Mouse (Mus musculus): ENCODE results near the gene Camsap2.

The Camsap2 gene

DNA sequence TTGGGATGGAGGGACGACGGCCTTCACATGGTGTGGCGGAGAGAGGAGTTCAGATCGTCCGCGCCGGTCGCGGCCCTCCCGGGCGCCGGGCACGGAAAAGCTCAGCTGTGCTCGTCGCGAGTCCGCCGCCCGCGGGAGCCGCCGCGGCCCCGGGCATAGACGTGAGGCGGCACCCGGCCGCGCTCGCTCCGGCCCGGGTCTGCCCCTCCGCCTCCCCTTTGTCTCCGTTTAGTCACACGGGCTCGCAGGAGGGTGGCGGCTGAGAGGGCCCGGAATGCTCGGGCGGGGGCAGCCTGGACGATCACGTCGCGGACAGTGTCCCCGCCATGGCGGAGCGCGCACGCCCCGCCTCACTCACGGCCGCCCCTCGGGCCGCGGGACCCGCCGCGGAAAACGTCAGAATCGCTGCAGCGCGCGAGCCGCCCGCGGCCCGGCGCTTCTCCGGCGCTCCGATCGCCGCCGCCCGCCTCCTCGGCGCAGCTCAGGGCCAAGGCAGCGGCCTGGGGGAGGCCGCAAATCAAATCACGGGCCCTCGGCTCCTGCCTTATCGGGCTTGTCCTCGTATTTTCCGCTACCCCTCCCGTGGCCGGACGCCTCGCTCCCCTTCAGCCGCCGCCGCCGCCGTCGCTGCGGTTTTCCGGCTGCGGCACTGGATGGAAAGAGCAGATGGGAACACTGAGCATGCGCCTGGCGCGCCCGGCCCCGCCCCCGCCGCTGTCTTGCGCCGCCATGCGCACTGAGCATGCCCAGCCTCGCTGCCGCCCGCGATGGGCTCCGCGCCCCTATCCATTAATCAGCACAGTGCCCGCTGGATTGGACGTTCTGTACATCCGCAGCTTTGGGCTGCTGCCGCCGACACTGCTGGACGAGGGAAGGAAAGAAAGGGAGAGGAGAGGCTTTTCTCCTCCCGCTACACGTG is at the start of gene Camsap2:
Camsap2 (minus strand) TSS at position 651 of the 919 bp plus-strand sequence.
- peak; percentile 98 for DNase-seq

DNA sequence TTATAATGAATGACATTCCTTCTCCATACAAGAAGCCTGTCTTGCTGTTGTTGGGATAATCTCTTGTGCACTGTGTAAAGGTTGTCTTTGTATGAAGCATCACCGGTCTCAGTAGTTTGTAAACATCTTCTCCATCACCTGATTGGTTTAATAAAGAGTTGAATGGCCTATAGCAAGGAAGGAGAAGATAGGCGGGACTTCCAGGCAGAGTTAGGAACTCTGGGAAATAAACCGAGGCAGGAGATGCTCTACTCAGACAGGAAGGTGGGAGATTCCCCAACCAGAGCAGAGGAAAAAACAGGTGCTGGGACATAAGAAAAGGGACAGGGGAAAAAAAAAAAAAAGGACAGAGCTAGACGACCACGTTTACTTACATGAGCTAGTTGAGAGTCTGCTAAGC is 49.2 kb upstream of the Camsap2 start:
- no peak for DNase-seq

DNA sequence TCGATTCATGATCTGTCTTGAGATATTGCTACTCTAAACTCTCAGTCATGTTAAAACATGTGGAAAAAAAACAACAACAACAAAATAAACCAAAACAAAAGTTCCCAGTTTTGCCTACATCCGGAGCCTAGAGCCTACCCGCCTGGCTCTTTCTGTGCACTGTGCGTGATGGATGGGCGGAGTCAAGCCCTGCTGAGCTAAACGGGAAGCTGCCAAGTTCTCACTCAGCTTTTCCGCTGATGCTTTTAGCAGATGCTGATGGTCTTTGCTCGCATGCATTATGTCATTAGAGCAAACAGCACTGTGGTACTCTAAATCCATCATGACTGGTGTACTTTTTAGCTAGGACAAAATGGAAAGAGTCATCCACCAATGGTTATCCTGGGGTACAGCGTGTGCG is 48.6 kb upstream of the Camsap2 start:
- peak; percentile 54 to 69 for DNase-seq

- no peak for DNase-seq
These were observed 41.0 kb upstream of the Camsap2 start for GRCm38 (mm10) chr1:136386914-136387313.

DNA sequence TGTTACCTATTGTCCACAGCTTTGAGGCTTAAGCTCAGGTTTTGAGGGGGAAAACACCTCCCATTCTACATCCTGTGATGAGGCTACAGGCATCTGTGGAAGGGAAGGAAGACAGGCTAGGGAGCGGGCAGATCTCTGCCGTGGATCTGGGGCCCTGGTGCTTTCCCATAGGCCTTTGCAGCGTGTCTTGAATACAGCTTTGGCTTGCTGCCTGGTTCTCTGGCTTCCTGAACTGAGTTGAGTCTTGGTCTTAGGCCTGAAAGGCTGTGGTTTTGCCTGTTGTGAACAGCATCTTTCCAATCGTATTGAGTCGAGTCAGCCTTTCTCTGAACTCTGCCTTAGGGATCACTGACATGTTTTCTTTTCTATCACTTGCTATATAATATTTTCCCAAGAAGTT is 35.7 kb upstream of the Camsap2 start:
- peak; percentile 56 to 67 for DNase-seq

GRCm38 (mm10) chr1:136381169-136381568 is 35.3 kb upstream of the Camsap2 start:
- peak; percentile 54 to 76 for DNase-seq

DNA sequence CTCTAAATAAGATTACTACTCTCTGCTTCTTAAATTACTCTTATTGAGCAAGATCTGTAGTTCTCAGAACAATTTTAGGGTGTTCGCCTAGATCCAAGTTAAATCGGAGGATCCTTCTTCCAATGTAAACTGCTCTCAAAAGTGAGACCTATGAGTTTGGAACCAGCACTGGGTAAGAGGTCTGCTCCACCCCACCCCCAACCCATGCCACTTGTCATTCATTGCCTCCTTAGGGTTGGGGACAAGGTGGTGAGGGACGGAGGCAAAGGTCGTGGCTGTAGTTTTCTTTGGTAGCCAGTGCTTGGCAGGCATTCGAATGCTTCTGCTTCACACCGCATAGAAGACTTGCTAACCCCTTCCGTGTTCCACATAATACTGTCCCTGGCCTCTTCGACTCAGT is 34.7 kb upstream of the Camsap2 start:
- no peak for DNase-seq

DNA sequence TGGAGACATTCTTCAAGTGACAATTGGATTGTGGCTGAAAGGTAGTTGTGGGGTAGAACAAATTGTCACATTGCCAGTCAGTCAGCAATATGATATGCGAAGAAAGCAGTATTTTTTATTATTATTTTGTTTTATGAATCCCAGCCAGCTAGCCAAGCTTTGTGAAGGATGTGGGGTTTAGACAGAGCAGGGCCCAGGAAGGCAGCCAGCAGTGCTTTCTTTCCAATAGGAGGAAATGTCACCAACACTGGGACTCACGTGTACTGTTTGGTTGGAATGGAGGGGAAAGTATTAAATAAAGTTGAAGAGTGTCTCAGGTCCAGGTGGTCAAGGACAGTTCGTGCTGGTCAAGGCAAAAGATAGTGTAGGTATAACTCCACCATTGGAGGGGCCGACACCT is 34.3 kb upstream of the Camsap2 start:
- DNase-seq: no peak

DNA sequence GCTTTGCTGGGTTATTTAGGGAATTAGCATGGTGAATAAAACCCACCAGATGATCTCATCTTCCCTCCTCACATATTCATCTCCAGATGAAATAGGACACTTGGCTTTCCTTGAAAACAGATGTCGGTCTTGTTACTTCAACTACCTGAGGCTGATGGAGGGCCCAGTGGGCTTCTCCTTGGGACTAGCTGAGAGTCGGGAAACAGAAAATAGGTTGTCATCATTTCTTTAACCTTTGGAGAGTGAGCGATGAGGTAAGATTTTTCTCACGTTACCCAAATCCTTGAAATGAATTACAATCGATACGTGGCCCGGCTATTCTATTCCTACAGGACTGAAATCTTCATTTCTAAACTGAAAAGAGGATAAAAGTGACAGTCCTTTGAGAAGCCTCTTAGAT is 33.4 kb upstream of the Camsap2 start:
- DNase-seq: no peak

- DNase-seq: no peak
These were observed 20.1 kb upstream of the Camsap2 start for GRCm38 (mm10) chr1:136365986-136366385.

DNA sequence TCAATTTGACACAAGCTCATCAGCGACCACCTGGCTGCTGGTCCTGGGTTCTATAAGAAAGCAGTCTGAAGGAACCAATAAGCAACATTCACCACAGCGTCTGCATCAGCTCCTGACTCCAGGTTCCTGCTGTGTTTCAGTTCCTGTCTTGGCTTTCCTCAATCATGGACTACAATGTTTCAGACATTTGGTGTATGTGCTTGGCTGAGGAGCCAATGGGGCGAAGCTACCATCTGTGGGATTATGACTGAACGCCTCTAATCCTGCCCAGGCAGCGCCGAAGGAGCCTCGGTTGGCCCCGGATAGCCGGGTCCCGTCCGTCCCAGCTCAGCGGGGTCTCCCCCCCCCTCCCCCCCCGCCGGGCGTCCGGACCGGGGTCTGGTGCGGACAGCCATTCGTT is 18.8 kb upstream of the Camsap2 start:
- DNase-seq: peak; percentile 84 to 85

- peak in 1 of 2 experiments; percentile 15 for DNase-seq
These were observed 17.1 kb upstream of the Camsap2 start for GRCm38 (mm10) chr1:136363035-136363434.

GRCm38 (mm10) chr1:136362567-136362966 is 16.7 kb upstream of the Camsap2 start:
- DNase-seq: peak in 1 of 2 experiments; percentile 43

DNA sequence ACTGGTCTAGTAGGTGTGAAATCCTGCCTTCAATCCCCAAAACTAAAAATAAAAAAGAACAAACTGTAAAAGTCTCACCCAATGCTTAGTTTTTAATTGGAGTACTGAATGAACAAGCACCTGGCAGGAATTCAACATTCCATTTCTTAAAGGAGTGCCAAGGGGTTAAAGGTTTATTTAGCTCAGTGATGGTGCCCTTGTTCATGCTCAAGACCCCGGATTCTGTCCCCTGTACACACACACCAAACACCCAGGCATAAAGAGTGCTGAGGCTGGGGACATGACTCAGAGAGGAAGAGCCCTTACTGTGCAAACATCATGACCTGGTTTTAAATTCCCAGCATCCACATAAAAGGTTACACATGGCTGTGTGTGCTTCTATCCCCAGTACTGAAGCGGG is 15.5 kb upstream of the Camsap2 start:
- DNase-seq: no peak

DNA sequence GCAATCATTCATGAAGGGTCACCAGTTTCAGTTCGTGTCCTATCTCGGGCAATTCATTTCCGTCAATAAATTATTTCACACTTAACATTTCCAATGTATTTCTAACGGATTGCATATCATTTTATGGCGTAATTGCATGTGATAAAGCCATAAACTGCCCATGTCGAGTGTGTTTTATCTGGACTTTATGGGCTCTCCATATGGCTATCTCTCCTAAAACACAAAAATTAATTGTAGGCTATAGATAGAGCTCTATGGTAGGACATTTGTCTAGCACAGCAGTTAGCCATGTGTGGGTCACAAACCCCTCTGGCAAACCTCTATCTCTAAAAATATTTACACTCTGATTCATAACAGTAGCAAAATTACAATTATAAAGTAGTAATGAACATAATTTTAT is 15.0 kb upstream of the Camsap2 start:
- DNase-seq: no peak

DNA sequence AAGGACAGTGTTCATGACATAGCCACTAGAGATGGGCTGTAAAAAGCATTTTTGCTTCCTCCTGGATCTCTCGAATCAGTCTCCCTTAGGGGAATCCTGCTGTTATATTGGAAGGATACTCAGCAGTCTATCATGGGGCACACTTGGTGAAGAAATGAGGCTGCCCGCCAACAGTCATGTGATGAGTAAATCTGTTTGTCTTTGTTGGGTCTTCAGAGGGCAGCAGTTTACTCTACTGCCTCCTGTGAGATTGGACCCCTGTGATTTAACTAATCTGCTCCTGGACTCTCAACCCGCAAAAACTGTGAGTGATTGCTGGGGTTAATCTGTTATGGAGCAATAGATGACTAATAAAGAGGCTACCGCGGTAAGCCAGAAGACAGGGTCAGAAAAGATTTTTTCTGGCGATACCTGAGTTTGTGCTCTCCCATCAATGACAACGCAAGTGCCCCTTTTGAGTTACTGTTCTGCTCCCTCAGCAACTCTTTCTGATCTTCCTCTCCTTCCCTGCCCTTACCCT is 13.0 kb upstream of the Camsap2 start:
- no peak for DNase-seq

GRCm38 (mm10) chr1:136355651-136356050 is 9.7 kb upstream of the Camsap2 start:
- DNase-seq: no peak

- DNase-seq: no peak
These were observed 4.8 kb upstream of the Camsap2 start for GRCm38 (mm10) chr1:136350699-136351200.

- DNase-seq: no peak
These were observed 2.2 kb upstream of the Camsap2 start for GRCm38 (mm10) chr1:136348137-136348536.

DNA sequence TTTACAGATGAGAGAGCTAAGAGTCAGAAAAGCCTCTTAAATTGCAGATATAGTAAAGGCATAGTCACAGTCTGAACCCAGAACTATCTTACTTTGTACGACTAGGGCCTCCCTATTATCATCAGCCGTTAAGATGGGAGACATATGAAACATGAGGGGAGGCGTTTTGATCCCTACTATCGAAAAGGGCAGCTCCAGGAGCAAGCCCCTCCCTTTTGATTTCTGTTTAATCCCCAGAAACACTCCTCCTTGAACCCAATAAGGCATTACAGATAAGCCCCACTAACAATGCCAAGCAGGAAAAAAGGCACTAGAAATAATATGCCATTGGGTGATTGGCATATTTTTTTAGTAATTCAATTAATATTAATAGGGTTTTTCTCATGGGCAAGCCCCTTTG is 1.2 kb upstream of the Camsap2 start:
- no peak for DNase-seq

GRCm38 (mm10) chr1:136346373-136347035 is 600 bp upstream of the Camsap2 start:
- no peak for DNase-seq

DNA sequence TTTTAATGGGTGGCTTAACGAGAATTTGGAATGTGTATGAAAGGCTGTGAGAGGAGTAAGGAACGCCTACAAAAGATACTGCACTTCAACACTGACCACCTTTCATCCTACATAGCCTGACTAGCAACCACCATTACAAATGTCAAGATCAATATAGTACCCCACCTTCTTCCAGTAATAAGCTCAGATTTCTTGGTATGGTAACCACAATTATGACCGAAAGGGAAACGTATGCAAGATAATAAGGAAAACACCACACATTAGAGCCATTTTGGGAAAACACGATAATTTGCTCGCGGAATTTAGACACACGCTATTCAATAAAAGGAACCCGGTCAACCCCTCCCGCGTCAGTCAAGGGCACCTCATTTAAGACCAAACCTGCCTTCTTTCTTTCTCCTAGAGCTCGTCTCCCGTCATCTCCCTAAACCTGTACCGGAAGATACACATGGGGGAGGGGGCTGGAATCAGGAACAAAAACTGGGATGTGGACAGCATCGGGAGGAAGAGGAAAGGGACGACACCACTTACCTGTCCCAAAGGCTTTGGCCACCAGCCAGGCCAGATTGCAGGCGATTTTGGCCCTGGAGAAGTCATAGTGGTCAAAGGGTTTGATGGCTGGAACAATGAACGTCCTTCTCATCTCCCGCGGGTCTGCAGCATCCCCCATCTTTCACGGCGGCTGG is 993 bp downstream of the Camsap2 start:
- DNase-seq: peak; percentile 79 to 83

GRCm38 (mm10) chr1:136344281-136344680 is 1.6 kb downstream of the Camsap2 start:
- no peak for DNase-seq

All from cerebellum, postnatal 10 days (tissue).